Mouse (Mus musculus): ENCODE results near the gene Fkrp.

The Fkrp gene

DNA sequence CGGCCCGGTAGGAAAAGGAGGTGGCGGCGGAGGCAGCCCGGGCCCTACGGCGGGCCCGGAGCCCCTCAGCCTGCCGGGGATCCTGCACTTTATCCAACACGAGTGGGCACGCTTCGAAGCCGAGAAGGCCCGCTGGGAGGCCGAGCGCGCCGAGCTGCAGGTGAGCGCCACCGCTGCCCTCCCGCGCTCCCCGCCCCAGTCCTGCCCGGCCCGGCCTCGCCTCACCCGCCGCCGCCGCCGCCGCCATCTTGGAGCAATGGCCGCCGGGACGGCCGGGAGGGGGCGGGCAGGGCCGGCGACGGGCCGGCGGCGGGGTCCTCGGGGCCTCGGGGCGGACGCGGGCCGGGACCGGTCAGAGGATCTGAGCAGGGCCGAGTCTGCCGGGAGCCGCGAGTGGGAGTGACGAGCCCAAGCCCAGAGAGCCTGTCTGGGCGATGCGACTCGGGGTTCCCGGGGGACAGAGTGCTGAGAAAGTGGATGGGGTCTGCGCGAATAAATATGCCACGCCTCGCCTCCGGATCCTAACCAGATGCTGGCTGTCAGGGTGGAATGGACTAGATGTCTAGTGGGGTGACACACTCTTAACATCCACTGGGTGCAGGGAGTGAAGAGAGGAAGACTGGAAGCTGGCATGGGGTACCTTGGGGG is at the start of gene Fkrp:
Fkrp (minus strand) TSS at position 258 of the 648 bp plus-strand sequence.
- DNase-seq (ENCODE audit: low read depth, low spot score): no peak

DNA sequence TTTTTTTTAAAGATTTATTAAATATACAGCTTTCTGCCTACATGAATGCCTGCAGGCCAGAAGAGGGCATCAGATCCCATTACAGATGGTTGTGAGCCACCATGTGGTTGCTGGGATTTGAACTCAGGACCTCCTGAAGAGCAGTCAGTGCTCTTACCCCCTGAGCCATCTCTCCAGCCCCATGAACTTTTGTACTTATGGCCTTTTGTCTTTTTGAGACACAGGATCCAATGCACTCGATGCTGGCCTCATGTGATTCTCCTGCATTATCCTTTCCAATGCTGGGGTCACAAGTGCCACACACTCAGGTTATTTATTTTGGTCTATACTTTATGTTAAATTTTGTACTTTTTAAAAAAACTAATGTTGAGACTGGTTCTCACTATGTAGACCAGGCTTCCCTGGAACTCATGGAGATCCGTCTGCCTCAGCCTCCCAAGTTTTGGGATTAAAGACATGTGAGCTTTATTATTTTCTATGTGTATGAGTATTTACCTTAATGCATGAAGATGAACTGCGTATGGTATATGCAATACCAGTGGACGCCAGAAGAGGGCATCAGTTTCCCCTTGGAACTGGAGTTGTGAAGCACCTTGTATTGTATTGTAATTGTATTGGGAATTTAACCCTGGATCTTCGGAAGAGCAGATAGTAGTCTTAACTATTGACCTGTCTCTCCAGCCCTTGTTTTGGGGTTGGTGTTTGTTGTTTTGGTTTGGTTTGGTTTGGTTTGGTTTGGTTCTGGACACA is 43.5 kb upstream of the Fkrp start:
- peak; percentile 33 for DNase-seq (ENCODE audit: low read depth, low spot score)

DNA sequence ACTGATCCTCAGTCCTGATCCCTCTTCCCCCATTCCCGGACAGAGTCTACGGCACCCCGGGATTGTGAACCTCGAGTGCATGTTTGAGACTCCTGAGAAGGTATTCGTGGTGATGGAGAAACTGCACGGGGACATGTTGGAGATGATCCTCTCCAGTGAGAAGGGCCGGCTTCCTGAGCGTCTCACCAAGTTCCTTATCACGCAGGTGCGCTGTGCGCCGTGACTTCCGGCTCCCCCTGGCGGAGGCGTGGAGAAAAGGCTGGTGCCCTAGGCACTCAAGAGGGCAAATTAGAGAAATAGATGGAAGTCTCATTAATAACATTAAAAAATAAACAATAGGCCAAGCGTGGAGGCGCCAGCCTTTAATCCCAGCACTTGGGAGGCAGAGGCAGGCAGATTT is 41.8 kb upstream of the Fkrp start:
- DNase-seq (ENCODE audit: low read depth, low spot score): no peak

DNA sequence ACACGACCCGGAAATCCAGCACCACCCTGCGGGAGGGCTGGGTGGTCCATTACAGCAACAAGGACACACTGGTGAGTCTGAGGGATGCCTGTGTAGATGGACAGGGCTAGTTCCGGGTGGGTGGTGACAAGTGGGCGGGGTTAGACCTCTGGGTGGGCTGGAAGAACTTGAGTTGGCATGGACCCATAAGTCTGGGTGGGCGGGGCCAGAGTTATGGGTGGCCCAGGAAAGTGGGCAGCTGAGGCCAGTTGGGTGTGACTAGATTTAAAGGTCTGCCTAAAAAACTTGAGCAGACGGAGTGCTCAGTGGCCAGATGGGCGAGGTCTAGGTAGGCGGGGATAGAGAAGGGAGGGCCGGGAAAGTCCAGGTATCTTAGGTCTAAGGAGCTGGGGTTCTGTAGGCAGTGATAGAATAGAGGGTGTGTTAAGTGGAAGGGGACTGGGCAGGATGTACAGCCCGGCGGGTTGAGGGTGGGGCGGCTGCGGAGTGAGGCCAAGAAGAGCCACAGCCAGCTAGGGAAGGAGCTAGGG is 36.8 kb upstream of the Fkrp start:
- DNase-seq (ENCODE audit: low read depth, low spot score): no peak

DNA sequence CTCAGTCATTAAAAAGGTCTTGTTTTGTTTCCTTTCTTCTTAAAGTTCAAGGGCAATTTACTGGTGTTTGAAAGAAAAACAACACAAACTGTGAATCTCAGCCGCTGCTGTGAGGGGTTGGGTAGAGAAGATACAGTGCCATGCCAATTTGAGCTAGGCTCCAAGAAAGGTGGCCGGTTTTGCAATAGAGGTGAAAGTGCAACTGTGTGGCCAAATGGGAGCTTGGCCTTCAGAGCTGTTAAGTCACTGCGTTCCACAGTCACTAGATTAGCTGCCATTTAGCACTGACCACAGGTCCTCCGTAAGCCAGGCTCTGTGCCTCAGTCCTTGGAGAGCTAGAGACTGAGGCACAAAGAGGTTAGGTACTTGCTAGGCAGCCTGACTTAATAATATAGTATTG is 35.1 kb upstream of the Fkrp start:
- no peak for DNase-seq (ENCODE audit: low read depth, low spot score)

DNA sequence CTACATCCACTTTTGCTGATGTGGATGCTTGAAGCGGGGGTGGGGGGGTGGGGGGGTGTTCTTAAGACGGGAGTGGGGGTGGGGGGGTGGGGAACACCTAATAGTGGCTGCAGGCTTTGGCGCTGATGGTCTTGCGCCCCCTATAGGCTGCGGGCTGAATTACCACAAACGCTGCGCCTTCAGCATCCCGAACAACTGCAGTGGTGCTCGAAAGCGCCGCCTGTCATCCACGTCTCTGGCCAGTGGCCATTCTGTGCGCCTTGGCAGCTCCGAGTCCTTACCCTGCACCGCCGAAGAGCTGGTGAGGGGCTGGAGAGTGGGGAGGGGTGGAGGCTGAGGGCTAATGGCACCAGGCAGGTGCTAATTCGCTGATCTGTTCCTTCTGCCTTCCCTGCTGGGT is 32.0 kb upstream of the Fkrp start:
- DNase-seq (ENCODE audit: low read depth, low spot score): no peak

DNA sequence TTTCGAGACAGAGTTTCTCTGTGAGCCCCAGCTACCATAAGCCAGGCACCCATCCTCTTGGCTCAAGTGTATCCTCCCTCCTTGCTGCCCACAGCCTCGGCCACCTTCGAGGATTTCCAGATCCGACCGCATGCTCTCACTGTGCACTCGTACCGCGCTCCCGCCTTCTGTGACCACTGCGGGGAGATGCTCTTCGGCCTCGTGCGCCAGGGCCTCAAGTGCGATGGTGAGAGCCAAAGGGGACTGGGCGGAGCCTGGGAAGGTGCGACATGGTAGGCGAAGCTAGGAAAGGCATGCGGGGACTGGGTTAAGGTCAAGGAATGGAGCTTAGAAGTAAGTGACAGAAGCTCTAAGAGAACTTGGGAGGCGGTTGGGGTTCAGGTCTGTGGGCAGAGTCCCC is 31.0 kb upstream of the Fkrp start:
- DNase-seq (ENCODE audit: low read depth, low spot score): no peak

DNA sequence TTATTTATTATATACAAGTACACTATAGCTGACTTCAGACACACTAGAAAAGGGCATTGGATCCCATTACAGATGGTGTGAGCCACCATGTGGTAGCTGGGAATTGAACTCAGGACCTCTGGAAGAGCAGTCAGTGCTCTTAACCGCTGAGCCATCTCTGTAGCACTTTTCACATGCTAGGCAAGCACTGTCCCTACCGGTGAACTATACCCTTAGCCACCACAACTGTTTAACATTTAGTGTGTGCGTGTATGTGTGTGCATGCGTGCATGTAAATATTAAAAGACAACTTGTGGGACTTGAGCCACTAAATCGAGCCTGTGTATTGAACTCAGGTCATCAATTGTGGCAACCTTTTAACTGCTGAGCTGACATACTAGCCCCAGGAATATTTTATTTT is 30.2 kb upstream of the Fkrp start:
- no peak for DNase-seq (ENCODE audit: low read depth, low spot score)

DNA sequence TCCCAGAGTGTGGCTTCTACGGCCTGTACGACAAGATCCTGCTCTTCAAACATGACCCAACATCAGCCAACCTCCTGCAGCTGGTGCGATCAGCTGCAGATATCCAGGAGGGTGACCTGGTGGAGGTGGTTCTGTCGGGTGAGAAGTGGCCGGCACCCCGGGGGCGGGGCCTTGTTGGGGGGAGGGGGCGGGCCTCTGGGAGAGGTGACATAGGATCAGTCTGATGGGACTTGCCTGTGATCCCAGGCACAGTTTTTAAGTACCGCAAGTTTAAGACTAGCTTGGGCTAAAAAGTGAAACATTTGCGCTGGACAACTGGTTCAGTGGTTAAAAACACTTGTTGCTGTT is 29.3 kb upstream of the Fkrp start:
- no peak for DNase-seq (ENCODE audit: low read depth, low spot score)

DNA sequence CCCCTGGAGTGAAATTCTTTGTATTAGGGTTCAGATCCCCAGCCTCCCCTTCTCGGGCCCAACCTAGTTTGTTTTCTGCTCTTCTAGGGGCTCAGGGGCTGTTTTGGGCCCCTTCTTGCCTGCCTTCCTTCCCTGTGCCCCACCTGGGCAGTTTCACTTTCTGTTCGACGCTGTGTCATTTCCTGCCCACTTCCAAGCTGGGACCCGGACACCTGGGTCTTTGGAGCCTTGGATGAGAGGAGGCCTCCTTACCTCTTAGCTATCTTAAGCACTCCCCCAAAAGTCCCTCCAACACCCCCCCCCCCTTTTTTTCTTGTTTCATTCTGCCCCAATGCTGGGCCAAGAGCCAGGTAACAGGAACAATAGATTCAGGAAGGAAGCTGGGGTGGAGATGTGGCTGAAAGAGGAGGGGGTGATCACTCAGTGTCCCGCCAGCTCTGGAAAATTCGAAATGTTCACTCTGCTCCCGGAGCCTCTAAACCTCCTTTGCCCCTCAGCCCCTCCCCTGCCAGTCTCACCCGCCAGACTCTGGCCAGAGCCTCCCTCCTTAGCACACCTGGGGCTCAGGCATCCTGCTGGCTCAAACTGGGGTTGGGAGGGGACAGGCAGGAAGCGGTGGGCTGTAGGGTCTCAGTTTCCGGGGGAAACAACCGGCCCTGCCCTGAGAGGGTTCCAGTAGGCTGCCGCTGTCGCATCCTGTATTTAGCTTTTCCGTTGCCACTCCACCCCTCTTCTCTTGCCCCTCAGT is 28.7 kb upstream of the Fkrp start:
- DNase-seq (ENCODE audit: low read depth, low spot score): no peak

DNA sequence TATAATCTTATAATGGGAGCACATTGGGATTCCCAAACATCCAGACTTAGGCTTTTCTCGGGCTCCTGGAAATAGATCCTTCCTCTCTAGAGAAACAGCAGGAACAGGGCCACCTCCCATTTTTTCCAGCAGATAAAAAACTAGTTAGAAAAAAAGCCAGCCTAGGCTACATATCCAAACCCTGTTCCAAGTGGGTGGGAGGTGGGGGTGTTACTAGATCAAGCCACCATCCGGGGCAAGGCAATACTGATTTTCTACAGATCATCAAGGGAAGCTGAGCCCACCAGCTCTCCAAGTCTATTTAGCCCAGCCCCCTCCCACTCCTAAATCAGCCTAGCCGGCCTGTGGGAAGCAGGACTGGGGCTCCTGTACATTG is 28.2 kb upstream of the Fkrp start:
- no peak for DNase-seq (ENCODE audit: low read depth, low spot score)

DNA sequence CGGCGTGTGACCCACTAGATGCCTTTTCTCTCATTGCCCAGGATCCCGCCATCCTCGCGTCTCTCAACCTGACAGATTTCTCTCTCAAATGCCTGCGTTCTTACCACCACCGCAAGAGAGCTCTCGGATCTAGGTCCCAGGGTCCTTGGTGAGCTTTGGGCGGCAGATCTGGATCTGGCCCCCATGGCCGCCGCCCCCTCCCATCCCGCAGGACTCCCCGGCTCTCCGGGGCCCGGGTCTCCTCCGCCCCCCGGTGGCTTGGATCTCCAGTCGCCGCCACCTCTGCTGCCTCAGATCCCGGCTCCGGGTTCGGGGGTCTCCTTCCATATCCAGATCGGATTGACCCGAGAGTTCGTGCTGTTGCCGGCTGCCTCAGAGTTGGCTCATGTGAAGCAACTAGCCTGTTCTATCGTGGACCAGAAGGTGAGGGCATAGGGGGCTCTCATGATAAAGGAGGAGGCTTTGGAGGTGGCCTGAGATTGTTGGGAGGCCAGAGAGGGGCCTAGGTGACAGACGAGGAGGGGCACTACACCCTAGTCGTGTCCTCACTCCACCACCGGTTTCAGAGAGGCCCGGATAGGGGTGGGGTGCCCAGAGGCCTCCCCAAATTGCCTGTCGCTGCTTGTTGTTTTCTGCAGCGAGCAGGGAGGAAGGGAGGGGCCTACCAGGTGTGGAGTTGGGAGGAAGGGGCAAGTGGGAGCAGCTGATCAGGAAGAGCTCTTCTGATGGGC is 27.1 kb upstream of the Fkrp start:
- DNase-seq (ENCODE audit: low read depth, low spot score): no peak

DNA sequence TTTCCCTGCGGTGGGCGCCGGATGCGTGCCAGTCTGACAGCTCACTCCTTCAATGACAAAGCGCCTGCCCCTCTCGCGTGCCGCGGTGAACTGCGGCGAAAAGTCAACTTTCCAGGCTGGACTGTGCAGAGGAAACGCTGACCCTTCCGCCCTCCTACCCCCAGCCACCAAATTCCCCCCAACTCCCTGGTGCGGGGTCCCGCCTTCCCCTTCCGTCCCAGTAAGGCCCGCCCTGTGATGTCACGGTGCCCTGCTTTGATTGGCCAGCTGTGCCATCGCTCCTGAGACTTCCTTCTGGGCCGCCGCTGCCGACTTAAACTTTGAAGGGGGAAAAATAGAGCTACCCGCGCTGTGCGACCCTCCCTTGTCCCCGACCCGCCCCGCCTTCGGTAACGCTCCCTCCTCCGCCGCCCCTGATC is 26.1 kb upstream of the Fkrp start, which contains the start of gene Prkd2:
Prkd2 (plus strand) TSS at position 258 of the 419 bp plus-strand sequence.
- no peak for DNase-seq (ENCODE audit: low read depth, low spot score)

DNA sequence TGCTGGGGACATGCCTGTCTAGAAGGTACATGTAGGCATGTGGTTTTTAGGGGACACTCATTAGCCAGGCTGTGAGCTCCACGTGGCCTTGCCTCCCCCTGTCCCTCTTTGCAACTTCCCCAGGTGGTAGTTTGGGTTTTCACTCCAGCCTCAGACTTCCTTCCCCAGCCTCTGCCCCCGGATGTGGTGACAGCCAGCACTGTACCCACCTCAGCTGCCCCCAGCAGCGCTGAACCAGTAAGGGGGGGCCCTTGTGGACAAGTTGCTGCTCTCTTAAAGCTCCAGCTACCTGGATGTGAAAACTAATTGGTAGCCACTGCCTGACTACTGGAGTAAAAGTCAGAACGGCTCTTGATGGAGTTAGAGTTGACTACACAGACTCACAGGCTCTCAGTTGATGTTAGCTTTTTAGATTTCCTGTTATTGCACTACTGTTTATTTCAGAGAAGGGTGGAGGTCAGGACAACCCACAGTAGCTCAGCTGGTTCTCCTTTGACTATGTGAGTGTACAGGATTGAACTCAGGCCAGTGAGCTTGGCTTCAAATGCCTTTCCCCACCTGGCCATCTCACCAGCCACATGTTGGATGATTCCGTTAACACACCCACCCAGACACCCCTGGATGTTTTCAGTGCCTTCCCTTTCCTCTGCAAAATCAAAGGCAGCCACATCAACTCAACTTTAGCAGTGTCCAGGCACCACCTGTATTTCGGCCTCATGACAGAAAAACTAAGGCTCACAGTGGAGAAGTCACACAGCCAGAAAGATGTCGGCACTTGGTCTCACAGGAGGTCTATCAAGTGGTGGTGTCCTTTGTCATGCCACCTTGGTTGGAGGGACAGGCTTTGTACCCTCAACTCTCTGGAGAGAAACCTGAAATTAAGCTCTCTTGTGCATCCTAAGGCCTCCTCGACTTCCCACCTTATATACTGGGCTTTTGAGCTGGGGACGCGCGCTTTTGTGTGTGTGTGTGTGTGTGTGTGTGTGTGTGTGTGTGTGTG is 25.3 kb upstream of the Fkrp start:
- DNase-seq (ENCODE audit: low read depth, low spot score): no peak

DNA sequence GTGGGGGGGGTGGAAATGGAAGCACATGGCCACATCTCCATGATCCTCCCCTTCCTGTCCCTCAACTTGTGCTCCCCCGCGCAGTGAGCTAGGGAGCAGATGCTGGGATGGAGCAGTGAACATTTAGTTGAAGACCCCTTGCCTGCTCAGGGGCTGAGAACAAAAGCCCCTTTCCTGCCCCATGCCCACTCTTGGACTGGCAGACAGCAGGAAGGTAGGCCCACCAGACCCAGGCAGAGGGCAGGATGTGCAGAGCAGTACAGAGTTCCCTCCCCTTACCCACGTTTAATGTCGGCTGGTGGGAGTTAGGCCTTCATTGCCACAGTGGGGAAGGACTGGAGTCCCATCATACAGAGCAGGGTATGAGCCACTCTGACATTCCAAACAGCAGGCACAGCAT is 24.5 kb upstream of the Fkrp start:
- no peak for DNase-seq (ENCODE audit: low read depth, low spot score)

DNA sequence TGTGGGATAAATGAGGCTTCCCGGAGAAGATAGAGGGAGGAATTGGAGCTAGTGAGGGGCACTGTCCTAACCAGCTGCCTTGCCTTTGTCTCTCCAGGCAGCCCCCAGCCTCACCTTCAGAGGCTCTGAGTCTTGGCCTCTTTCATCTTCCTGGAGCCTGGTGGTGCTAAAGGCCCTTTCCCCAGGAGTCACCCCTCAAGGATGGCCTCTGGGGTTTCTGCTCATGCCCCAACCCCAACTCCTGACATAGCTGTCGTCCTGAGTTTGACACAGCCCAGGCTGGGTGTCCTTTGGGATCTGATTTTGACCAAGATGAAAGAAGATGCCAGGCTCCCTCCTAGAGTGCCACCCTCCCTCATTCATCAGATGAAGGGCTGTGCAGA is 23.6 kb upstream of the Fkrp start:
- no peak for DNase-seq (ENCODE audit: low read depth, low spot score)

DNA sequence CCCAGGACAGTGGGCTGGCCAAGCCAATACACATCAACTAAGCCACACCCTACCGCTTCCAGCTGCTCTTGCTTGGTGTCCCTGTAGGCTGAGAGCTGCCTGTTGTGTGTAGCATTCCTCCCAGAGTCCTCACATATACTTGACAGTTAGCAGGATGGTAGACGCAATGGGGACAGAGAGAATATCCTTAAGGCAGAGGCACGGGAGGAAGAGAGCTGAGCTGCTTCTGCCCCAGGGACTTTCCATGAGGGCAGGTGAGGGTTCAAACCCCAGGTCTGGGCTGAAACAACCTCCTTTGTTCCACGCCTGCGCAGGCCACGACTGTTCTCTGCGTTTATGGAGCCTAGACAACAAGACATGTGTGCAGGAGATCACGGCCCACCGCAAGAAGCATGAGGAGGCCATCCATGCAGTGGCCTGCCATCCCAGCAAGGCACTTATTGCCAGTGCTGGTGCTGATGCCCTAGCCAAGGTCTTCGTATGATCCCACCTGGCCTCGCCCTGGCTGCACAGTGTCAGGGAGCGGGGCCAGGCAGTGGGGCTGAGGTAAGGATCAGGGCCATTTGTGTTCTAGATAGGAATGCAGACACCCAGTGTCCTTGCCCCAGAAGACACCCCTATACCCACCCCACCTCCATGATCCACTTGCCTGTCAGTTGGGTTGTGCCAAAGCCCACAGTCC is 23.0 kb upstream of the Fkrp start:
- no peak for DNase-seq (ENCODE audit: low read depth, low spot score)

DNA sequence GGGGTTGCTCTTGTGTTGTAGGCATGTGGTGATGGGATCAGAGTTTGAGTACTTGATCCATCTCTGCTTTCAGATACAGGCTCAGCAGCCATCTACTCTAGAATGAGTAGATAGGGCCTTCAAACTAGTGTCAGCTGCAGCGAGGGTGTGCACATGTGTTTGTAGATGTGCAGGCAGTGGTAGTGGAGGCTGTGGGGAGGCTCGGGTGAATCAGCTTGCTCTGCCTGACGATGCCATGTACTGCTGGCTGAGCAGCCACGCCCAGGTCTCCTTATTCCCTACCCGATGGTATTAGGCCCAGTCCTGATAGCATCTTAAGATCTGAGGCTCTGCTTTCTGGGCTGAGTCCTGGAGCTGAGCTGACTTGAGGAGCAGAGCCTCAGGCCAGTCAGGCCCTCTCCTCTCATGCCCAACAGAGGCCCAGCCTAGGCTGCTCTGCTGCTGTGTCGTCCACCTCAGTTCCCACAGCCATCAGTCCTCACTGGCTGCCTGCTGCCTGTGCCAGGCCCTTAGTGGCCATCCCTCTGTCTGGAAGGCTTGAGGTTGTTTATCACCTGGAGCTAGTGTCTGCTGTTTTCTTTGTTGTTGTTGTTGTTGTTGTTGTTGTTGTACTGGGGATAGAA is 22.4 kb upstream of the Fkrp start:
- DNase-seq (ENCODE audit: low read depth, low spot score): no peak

DNA sequence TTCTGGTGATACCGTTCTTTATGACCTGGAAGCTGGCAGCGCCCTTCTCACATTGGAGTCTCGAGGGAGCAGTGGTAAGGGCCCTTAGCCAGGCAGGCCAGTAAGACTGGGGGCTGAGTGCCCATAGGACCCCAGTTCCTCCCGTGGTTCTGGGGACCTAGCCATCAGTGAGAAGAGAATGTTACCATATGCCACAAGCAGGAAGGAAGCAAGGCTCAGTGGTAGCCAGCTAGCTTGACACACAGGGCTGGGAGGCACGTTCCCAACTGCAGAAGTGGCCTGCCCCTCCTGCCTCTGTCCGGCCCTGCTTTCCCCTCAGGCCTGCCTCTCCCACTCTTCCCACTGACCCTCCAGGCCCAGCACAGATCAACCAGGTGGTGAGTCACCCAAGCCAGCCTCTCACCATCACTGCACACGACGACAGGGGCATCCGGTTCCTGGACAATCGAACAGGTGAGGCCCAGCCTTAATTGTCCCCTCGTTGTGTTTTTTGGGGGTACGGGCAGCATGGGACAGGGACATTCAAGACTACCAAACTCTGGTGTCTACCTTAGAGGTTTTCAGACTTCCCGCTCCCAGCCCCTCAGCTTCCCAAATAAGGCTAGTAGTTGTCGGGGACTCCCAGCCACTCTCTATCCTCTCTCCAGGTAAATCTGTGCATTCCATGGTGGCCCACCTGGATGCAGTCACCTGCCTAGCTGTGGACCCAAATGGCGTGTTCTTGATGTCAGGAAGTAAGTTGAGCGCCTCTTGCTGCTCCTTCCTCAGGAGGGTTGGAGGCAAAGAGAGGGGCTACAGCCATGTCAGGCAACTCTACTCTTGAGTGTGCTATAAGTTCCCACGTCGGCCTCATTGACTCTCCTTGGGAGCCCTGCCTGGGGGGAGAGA is 21.6 kb upstream of the Fkrp start:
- DNase-seq (ENCODE audit: low read depth, low spot score): no peak
